Mouse (Mus musculus) naive thymus-derived CD4-positive, alpha-beta T cell, adult 2 months (primary cell): ENCODE measurements at regions not wholly inside any gene's neighbourhood (a gene's known extent, or its start where the extent isn't known, plus 50 kb on each side); places are given as distances from the start of the nearest gene placed in this dataset.
"Not testable (repeated sequence)": the region's sequence is repeated elsewhere in the genome, so short reads cannot be mapped to it uniquely, and the experiment has no call there.

Experiments used
- DNase-seq: peaks from one replicate; pipeline ENCODE4 v3.0.0-alpha.2; 2011; ENCODE audit warnings: low read depth

DNA sequence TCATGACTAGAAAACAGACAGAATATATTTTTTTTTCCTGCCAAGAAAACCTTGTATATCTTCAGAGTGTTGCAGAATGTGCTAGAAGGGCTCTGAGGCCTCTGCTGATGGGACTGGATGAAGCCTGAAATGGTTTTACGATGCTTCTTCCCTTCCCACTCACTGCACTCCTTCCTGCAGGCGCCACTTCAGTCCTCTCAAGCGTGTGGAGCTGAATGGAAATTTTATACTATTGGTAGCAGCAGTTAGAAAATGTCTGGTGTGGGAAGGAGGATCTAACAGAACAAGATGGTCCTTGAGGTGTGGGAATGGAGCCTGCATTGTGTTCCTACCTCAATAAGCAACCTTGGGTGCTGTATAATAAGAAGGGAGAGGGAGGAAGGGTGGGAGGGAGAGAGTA, 166.1 kb upstream of the Smlr1 start:
- no peak for DNase-seq

DNA sequence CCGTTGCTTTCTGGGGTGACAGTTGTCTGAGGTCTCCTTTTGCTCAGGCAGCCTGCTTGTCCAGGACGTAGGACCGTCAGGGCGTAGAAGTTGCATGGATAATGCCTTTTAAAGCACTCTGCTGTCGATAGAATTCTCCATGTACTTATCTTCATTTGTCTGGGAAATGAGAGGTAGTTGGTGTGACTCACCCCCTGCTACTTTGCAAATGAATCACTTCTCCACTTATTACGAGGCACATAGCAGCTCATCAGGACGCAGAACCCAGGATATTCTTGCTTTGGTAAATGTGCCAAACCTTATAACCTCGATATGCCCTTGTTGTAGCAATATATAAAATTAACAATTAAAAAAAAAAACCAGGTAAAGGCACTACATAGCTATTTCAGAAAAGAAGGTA, 159.7 kb upstream of the Smlr1 start:
- no peak for DNase-seq

DNA sequence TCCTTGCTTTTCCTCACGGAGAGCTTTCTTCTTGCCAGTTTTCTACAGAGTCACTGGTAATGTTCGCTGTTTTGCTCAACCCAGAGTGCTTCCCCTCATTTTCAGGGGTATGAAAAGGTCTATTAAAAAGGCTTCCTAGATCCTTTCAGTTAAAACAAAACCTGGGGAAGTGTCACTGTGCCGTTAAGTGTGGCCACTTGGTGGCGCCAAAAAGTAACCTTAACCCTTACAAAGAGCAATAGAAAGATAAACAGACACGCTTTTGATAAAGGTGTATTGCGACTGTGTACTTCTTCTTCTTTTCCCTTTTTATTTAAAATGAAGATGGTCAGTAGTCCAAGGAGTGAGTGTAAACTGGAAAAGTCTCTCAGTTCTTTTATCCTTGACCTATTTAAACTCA, 145.2 kb upstream of the Smlr1 start:
- peak; percentile 50 for DNase-seq

GRCm38 (mm10) chr10:25677889-25678288, 141.8 kb upstream of the Smlr1 start:
- no peak for DNase-seq

- DNase-seq = no peak
Measured at GRCm38 (mm10) chr10:25675368-25675767, 139.3 kb upstream of the Smlr1 start.

DNA sequence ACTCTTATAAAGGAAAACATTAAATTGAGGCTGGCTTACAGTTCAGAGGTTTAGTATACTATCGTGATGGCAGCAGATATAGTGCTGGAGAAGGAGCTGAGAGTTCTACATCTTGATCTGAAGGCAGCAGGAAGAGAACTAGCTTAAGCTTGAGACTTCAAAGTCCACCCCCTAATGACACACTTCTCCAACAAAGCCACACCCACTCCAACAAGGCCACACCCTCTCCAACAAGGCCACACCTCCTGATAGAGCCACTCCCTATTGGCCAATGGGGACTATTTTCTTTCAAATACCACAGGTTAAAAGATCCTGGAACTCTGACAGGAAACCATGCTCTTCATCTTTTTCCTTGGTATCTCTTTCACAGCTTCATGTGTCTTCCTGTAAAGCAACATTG, 134.0 kb upstream of the Smlr1 start:
- DNase-seq = no peak

- DNase-seq = no peak
Measured at GRCm38 (mm10) chr10:25652742-25653563, 116.9 kb upstream of the Smlr1 start.

DNA sequence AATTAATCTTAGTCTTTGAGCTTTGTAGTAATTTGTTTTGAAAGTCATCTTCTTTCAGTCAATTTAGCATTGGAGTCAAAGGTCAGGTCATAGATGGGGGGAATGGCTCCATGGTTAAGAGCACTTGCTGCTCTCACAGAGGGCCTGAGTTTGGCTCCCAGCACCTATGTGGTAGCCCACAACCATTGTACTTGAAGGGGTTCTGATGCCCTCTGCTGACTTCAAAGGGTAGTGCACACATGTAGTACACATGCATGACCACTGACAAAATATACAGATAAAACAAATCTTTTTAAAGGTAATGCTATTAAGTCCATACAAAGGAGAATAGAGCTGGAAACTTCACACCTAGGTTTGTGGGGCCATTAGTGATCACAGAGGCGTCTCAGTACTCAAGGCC, 111.7 kb upstream of the Smlr1 start:
- DNase-seq = no peak

- no peak for DNase-seq
Measured at GRCm38 (mm10) chr10:25643518-25643993, 107.5 kb upstream of the Smlr1 start.

GRCm38 (mm10) chr10:25642079-25642696, 106.1 kb upstream of the Smlr1 start:
- no peak for DNase-seq

- DNase-seq = no peak
Measured at GRCm38 (mm10) chr10:25633058-25633614, 97.1 kb upstream of the Smlr1 start.

DNA sequence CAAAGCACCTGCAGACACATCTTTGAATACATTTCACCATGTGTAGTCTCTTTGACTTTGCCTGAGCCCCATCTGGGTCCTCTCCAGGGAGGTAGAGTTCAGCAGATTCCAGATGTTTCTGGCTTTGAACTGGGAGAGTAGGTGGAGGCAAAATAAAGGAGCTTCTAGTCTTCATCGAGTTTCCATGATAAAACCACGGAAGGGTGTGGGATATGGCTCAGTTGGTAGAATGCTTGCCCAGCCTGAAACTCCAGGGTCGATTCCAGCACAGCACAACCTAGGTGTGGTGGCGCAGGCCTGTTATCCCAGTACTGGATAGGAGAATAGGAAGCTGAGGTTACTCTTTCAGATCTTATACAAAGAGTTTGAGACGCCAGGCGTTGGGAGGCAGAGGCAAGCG, 96.2 kb upstream of the Smlr1 start:
- no peak for DNase-seq

DNA sequence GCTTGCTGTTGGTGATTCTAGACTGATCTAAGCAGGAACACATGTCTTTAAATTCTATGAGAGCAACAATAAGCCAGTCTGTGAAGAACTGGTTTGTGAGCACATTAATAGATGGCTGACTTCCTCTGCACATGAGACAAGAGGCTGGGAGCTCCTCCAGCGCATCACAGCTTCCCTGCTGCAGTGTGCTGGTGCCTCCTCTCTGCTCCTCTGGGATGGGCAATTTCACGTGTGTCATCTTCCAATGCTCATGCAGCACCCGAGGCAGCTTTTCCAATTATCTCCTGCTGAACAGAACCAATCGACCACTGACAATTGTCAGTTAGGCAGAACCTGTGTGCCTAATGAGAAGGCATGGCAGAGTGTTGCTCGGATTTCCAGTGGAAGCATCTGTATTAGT, 86.5 kb upstream of the Smlr1 start:
- DNase-seq = no peak

GRCm38 (mm10) chr10:25621747-25622134, 85.7 kb upstream of the Smlr1 start:
- DNase-seq = not testable (repeated sequence)

GRCm38 (mm10) chr10:25620939-25621746, 85.1 kb upstream of the Smlr1 start:
- DNase-seq = peak; percentile 2

DNA sequence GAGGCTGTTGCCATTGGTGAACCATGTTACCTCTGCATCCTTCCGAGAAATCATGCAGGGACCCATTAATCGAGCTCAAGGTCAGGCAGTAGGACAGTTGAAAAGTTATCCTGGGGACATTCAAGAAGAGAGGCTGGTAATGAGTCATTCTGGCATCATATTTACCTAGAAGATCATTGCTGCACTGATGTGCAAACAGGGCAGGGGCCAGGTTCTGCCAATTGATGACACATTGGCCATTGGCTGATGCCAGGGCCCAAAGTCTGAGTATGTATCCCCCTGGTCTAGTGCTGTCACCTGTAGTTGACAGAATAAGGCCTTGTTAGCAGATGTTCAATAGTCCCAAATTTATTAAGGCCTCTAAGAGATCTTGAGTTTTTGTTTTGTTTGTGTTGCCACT, 83.6 kb upstream of the Smlr1 start:
- no peak for DNase-seq

DNA sequence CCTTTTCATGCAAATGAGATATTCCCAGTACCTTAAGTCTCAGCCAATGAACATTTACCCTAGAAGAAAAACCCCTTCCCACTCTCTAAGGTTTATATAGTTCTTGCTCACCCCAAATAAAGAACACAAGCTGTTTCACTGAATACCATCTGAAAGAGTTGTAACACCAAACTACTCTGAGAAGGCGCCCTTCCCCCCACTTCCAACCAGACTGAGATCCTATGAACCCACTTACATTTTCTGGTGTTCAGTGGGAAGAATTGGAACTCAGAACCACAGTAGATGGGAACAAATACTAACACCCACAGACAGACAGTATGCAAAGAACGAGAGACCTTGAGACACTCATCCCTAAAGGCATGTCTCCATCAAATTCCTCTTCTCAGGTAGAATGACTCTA, 65.4 kb upstream of the Smlr1 start:
- no peak for DNase-seq

GRCm38 (mm10) chr10:25589316-25589645, 53.2 kb upstream of the Smlr1 start:
- no peak for DNase-seq

GRCm38 (mm10) chr10:25588611-25589315, 52.7 kb upstream of the Smlr1 start:
- DNase-seq = no peak
